Mouse (Mus musculus): ENCODE data around the gene Trhr2.
"Not testable (repeated sequence)": the region's sequence is repeated elsewhere in the genome, so short reads cannot be mapped to it uniquely, and the experiment has no call there.

Gene Trhr2

DNA sequence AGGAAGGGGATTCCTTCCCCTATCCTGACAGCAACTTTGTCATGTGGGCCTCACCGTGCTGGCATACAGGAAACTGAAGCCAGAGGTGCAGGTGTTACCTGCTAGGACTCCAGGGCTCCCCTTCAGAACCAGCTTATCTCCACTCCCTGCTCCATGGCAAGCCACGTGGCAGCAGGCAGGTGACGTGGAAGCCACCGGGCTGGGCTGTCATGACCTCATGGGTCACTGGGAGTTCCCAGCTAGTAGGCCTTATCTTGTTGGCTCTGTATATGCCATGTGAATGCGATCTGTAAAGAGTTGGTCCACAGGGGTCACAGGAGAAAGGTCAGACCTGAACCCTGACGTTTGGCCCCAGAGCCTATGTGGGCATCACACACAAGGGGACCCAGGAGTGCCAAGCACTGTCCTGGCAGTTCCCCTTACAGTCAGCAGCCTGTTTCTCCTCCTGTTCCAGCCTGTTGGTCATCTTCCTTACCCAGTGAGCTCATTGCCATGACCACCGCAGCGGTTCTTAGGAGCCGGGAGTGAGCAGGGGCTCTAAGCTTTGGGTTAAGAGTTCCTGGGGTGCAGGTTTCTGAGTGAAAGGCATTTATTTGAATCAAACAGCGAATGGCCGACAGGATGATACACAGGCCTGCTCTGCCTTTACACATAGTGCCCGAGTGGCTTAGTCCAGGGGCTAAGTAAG is 30.0 kb downstream of the Trhr2 start:
- no peak for DNase-seq

GRCm38 (mm10) chr8:122329553-122330239 is 30.9 kb downstream of the Trhr2 start:
- no peak for DNase-seq

- DNase-seq, result no peak
Observed at GRCm38 (mm10) chr8:122329072-122329471, 31.5 kb downstream of the Trhr2 start.

DNA sequence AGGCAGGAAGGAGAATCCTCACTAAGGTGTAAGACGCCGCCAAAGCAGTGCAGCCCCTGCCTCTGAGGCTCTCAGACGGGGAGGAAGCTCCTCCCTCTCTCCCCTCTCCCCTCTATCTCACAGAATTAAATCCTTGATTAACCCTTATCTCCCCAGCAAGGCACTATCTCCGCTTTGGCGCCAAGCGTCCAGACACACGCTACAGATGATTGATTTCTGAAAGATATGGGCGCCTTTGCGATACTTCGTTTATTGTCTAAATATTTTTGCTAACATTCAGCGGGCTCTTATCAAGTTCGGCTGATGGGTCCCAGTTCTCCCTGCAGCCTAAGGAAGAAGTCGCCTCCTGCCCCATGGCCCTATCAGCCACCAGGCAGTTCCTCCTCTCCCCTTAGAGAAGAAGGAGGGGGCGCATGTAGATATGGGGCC is 34.4 kb downstream of the Trhr2 start:
- no peak for DNase-seq

- DNase-seq, result no peak
Observed at GRCm38 (mm10) chr8:122325196-122325595, 35.4 kb downstream of the Trhr2 start.

DNA sequence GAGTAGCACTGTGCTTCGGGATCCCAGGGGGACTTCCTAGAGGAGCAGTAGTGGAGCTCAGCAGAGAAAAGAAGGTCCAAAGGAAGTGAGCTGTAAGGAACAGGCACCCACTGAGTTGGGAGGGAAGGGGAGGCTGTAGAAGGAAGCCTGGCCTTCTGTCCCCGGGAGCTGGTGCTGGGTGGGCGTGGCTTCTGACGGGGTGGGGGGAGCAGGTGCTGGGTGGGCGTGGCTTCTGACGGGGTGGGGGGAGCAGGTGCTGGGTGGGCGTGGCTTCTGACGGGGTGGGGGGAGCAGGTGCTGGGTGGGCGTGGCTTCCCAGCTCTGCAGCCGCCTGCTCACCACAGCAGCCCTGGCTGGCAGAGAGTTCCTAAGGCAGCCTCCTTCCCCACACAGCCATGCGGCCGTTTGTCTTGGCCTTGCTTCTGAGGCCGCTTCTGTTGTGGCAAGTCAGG is 36.6 kb downstream of the Trhr2 start:
- not testable (repeated sequence) for DNase-seq

- DNase-seq, result no peak
Observed at GRCm38 (mm10) chr8:122322792-122323191, 37.8 kb downstream of the Trhr2 start.

GRCm38 (mm10) chr8:122322126-122322525 is 38.4 kb downstream of the Trhr2 start:
- DNase-seq, result no peak

GRCm38 (mm10) chr8:122321455-122321921 is 39.1 kb downstream of the Trhr2 start:
- no peak for DNase-seq

DNA sequence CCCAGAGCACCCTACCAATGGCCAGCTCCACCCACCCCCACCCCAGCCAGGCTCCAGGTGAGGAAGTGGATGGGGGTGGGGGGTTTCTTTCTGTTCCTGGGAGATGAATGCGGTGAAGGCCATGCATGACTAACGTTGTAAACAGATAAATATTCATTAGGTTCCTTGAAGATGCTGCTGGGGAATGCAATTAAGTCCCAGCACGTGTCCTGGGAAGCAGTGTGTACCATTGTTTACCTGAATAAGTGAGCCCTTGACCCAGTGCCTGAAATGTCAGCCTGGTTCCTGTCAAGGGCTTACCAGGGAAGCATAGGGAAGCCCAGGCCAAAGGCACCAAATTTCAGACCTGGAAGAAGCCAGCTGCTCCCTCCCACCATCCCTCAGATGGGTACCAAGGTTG is 40.0 kb downstream of the Trhr2 start:
- DNase-seq, result no peak

- DNase-seq, result no peak
Observed at GRCm38 (mm10) chr8:122319708-122320075, 40.9 kb downstream of the Trhr2 start.

DNA sequence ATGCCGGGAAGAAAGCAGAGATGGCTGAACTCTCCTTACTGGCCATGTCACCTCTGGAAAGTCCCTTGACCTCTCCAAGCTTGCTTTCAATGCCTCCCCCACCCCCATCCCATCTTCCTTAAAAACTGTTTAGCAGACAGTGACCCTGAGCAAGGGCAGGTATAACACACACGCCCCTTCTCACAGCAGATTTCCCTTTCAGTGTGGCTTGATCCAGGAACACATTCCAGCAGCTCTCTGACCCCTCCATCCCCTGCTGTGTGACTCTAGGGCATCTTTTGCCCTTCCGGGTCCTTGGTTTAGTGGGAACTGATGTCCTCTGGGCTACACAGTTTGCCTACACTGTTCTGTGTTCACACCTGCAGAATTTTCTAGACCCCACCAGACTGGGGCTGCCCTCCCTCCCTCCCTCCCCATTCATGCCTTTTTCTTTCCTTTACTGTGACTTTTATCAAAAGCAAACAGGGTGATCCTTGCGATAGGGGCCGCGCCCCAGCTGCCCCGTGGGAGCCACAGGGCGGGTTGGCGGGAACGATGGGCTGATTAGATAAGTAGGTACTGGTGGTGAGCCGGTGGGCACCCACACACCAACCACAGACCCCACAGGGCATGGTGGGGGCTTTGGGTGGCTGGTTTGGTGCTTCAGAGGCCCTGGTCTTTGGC is 41.4 kb downstream of the Trhr2 start:
- DNase-seq, result no peak

DNA sequence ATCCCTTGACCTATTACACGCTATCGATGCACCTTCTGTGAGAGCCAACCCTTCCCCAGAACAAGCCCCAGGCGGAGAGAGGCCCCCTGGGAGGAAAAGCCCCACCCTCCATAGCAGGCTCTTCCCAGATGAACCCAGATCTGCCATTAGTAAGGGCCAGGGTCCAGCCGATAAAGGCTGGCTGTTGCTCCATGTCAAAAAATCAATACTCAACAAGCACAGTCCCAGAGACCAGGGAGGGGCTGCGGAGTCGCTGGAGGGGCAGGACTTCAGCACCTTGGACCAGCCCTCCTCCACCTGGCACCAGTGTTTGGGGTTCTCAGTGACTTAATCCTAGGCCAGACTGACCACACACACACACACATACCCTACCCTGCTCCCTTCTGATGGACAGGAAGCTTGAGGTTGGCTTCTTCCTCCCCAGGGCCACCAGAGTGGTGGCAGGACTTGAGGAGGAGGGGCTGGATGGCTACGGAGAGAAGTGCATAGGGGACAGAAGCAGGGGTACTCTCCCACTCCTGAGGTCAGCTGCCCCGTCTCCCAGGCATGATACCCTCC is 42.5 kb downstream of the Trhr2 start:
- no peak for DNase-seq

- no peak for DNase-seq
Observed at GRCm38 (mm10) chr8:122316402-122316801, 44.1 kb downstream of the Trhr2 start.

DNA sequence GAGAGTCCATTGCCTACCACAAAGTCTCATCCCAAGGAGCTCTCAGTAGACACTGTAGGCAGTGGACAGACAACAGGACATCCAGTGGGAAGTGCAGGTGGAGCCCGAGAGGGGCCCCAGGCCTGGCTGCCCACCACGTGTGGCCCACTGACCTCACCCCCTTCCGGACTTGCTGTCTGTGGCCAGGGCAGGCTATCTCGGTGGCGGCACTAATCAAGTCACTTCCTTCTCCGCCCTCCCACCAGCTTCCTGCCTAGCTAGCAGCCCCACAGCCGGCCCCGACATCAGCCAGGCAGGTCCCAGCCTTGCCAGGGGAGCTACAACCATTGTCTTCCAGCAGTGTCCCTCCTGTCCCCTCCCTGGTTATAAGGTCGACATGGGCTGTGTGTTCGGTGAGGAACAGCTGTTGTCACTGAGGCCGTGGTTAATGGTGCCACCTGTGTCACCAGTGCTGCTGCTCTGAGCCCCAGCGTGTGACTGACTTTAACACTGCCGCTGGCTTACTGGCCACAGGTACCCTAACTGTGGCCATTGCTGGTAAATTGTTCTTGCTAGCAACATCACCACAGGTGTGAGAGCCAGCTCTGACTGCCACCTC is 45.5 kb downstream of the Trhr2 start:
- no peak for DNase-seq

GRCm38 (mm10) chr8:122313310-122313709 is 47.2 kb downstream of the Trhr2 start:
- DNase-seq, result no peak

DNA sequence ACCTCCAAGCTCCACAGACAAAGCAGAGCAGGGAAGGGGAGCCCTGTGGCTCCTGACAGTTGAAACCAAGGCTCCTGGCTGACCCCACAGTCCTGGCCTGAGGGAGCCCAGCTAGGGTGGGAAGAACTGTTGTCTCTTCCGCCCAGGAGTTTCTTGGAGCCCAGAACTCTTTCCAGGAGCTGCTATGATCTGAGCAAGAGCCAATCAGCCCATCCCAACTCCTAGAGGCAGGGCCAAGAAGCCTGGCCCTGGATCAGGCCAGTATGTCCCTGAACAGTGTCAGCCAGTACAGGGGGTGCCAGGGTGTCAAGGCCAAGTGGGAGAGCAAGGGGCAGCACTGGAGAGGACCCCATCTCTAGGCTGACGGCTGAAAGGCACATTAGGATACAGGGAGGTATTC is 48.0 kb downstream of the Trhr2 start:
- no peak for DNase-seq

- no peak for DNase-seq
Observed at GRCm38 (mm10) chr8:122311115-122311514, 49.4 kb downstream of the Trhr2 start.

- no peak for DNase-seq
Observed at GRCm38 (mm10) chr8:122309272-122309671, 51.3 kb downstream of the Trhr2 start.

GRCm38 (mm10) chr8:122307836-122308235 is 52.7 kb downstream of the Trhr2 start:
- peak; percentile 42 for DNase-seq

Data from right cerebral cortex, postnatal 4 days (tissue).